Mouse (Mus musculus): ENCODE measurements around the gene Sp2. TPM values are rescaled to one million over a fixed set of nuclear protein-coding genes. Genes with fewer than 3 reads are reported as not detected.

Sp2 gene
- total RNA-seq, 2 experiments from 2014 or later = 15.2 to 15.9 TPM

GRCm38 (mm10) chr11:96938426-96938800, 44.3 kb downstream of the Sp2 start:
- DNase-seq = no peak

GRCm38 (mm10) chr11:96937549-96938425, 45.0 kb downstream of the Sp2 start:
- peak; percentile 58 for DNase-seq

GRCm38 (mm10) chr11:96935872-96936650, 46.7 kb downstream of the Sp2 start:
- DNase-seq = no peak

- no peak for DNase-seq
Measured at GRCm38 (mm10) chr11:96934921-96935356, 47.8 kb downstream of the Sp2 start.

GRCm38 (mm10) chr11:96933562-96934276, 49.0 kb downstream of the Sp2 start:
- DNase-seq = no peak

GRCm38 (mm10) chr11:96931327-96932062, 51.3 kb downstream of the Sp2 start:
- DNase-seq = no peak

GRCm38 (mm10) chr11:96929766-96930331, 52.9 kb downstream of the Sp2 start:
- DNase-seq = no peak

GRCm38 (mm10) chr11:96929096-96929765, 53.5 kb downstream of the Sp2 start:
- no peak for DNase-seq

GRCm38 (mm10) chr11:96928691-96929090, 54.1 kb downstream of the Sp2 start:
- no peak for DNase-seq

- DNase-seq = no peak
Measured at GRCm38 (mm10) chr11:96928088-96928487, 54.7 kb downstream of the Sp2 start, which contains the start of gene Prr15l. Gene Prr15l (plus strand): TSS chr11:96928104.

GRCm38 (mm10) chr11:96926587-96926986, 56.2 kb downstream of the Sp2 start:
- DNase-seq = no peak

GRCm38 (mm10) chr11:96925469-96926148, 57.1 kb downstream of the Sp2 start:
- no peak for DNase-seq

GRCm38 (mm10) chr11:96924861-96925260, 57.9 kb downstream of the Sp2 start:
- no peak for DNase-seq

GRCm38 (mm10) chr11:96919003-96919402, 63.8 kb downstream of the Sp2 start:
- no peak for DNase-seq

- no peak for DNase-seq
Measured at GRCm38 (mm10) chr11:96917415-96917814, 65.3 kb downstream of the Sp2 start.

GRCm38 (mm10) chr11:96916885-96917396, 65.8 kb downstream of the Sp2 start:
- no peak for DNase-seq

- peak; percentile 99 for DNase-seq
Measured at GRCm38 (mm10) chr11:96916044-96916884, 66.5 kb downstream of the Sp2 start, which contains the start of gene Cdk5rap3. Gene Cdk5rap3 (minus strand): TSS chr11:96916496.

GRCm38 (mm10) chr11:96912682-96913081, 70.1 kb downstream of the Sp2 start:
- no peak for DNase-seq

- peak; percentile 72 for DNase-seq
Measured at GRCm38 (mm10) chr11:96910003-96910402, 72.8 kb downstream of the Sp2 start.

All from gastrocnemius, postnatal 10 days (tissue).